Mouse (Mus musculus) lung, adult 2 months (tissue): Measurements from ENCODE around the gene Arg2.

Source experiments
- CTCF ChIP-seq: fragments of 200-500 bp; IDR thresholded peaks from 2 replicates; pipeline ENCODE4 v1.5.1; 2011; ENCODE audit warnings: mild to moderate bottlenecking, low read length, control low read depth; ENCODE audit not compliant: insufficient read depth
- POLR2A ChIP-seq: fragments of 200-500 bp; IDR thresholded peaks from 2 replicates; pipeline ENCODE4 v1.6.1; 2011; ENCODE audit warnings: low read depth, mild to moderate bottlenecking, control low read depth, low read length, borderline replicate concordance; ENCODE audit errors: extremely low read depth

DNA sequence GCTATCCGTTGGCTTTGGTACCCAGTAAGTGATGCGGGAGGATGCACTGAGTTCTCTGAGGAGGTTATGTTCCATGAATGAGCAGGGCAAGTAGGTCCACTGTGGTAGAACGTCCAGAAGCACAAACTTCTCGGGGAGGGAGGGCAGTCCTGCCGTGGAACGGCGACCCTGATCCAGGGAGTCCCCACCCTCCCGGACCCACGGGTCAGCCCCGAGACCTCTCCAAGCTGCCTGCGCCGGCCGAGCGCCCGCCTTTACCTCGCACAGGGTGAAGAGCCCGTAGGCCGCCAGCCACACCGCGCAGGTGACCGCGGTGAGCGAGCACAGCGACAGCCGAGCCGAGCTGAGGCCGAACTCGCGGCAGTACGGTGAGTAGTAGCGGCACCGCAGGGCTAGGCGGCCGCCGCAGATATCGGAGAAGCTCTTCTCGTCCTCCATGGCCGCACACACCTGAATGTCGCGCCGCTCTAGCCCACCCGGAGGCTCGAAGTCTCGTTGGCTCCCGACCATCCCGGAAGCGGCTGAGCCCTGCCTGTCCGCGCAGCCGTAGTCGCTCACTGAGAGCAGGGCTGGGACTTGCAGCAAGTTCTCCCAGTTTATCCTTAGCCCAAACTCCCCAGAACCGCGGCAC lies 41.3 kb upstream of the Arg2 start, which contains the start of gene Pigh:
- no peak for TF ChIP-seq CTCF
- peak; percentile 55; the same call in 1 of the 2 replicates for TF ChIP-seq POLR2A
